Mouse (Mus musculus) MEL (cell line): ENCODE results near the gene Nlgn1.

Experiments
- ELF1 ChIP-seq: IDR thresholded peaks from 2 replicates; pipeline ENCODE4 v1.6.1; 2014; ENCODE audit warnings: low read depth, mild to moderate bottlenecking, inconsistent platforms, low read length, improper control_type of control experiment, moderate library complexity
- MAZ ChIP-seq: IDR thresholded peaks from 2 replicates; pipeline ENCODE4 v1.6.1; 2012; ENCODE audit warnings: low read depth, mild to moderate bottlenecking, inconsistent platforms, low read length, improper control_type of control experiment
- POLR2A ChIP-seq, 2 experiments: IDR thresholded peaks; 2 replicates each; pipeline ENCODE4 v1.6.1; 2011 to 2012; ENCODE audit warnings: low read length in 2 of 2, mild to moderate bottlenecking in 2 of 2, control low read depth in 1 of 2, improper control_type of control experiment in 1 of 2, low read depth in 1 of 2, moderate library complexity in 1 of 2; ENCODE audit not compliant: control insufficient read depth in 1 of 2, insufficient read depth in 1 of 2, poor library complexity in 1 of 2
- RCOR1 ChIP-seq: IDR thresholded peaks from 2 replicates; pipeline ENCODE4 v1.6.1; 2012; ENCODE audit warnings: low read depth, mild to moderate bottlenecking, inconsistent platforms, low read length, improper control_type of control experiment
- ZMIZ1 ChIP-seq: IDR thresholded peaks from 2 replicates; pipeline ENCODE4 v1.6.1; 2012; ENCODE audit warnings: low read depth, mild to moderate bottlenecking, inconsistent platforms, low read length, improper control_type of control experiment, moderate library complexity

DNA sequence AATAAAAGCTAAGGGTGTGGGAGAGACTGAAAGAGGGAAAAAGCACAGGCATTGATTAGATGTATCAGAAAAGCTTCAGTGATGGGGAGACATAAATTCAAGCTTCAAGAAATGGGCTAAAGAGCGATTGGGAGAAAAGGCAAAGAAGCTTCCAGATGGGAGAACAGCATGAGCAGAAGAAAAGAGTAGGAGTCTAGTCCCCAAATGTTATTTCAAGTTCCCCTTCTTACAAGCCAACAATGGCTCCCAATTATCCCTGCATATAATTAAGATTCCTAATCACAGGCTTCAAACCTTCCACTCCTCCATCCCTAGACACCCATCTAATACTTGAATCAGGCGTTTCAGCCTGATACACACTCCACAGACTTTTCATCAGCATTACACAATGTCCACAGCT, 292.6 kb downstream of the Nlgn1 start:
- TF ChIP-seq MAZ (no peak), RCOR1 (no peak), ZMIZ1 (no peak), ELF1 (no peak), POLR2A (IDR thresholded peaks at IDR 0.05; ENCODE audit: control insufficient read depth in 1 of 2, insufficient read depth in 1 of 2, low read depth in 1 of 2, low read length in 2 of 2, poor library complexity in 1 of 2) (no peak)
